Mouse (Mus musculus) adrenal gland, adult (tissue): ENCODE measurements around the gene Ncor1.
"Not testable (repeated sequence)": the region's sequence is repeated elsewhere in the genome, so short reads cannot be mapped to it uniquely, and the experiment has no call there.

Experiments
- DNase-seq, 2 experiments: peaks; one replicate each; pipeline ENCODE4 v3.0.0; 2022 to 2023; ENCODE audit warnings: low spot score in 1 of 2; ENCODE audit not compliant: inconsistent age in 2 of 2

Ncor1 gene

DNA sequence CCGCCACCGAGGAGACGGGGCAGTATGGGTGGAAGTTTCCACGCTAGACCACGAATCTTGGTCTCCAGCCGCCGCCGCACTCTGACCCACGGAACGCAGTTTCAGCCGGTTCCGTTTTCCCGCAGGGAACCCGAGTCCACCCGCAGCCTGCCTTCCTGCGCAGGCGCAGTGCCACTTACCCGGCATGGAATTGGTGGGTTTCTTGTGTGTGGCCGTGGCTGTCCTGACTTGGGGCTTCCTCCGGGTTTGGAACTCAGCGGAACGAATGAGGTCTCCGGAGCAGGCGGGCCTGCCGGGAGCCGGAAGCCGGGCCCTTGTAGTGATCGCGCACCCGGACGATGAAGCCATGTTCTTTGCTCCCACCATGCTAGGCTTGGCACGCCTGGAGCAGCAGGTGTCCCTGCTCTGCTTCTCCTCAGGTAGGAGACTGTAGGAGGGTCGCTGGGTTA, at the start of gene Ncor1, which contains the start of gene Pigl:
Gene Ncor1, minus strand, starts transcription at position 266 of the 449 bp plus-strand sequence.
Gene Pigl, plus strand, starts transcription at position 185 of the 449 bp plus-strand sequence.
- peak; percentile 89 to 96 for DNase-seq

DNA sequence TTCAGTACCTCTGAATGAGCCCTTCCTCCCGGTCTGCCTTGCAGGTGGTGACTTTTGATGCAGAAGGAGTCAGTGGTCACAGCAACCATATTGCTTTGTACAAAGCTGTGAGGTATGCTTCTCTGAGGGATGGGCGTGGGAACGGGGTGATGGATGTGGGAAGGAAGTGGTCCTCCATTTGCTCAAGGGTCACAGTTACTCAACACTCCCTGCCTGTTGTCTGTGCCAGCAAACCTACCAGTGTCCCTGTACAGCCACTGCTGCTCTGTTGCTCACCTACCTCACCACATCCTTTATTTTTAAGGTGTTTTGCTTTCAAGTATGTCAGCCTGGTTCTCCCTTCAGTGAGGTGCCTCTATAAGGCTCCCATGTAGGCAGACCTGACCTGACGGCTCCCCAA, 49.3 kb upstream of the Ncor1 start:
- no peak for DNase-seq

- no peak for DNase-seq
These were observed 42.2 kb upstream of the Ncor1 start for GRCm38 (mm10) chr11:62500529-62500928.

DNA sequence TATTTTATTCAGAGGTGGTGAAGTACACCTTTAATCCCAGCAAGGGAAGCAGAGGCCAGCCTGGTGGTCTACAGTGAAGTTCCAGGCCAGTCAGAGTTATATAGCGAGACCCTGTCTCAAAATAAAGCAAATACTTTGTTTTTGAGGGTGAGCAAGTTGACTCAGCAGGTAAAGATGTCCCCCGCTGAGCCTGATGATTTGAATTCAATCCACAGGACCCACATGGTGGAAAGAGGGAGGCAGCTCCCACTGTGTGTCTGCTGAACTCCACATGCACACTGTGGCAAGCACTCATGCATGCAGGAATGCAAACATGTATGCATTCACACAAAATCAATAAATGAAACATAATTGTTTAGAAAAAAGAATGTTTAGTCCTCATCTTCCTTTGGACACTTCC, 40.5 kb upstream of the Ncor1 start:
- DNase-seq = no peak

GRCm38 (mm10) chr11:62497181-62497580, 38.8 kb upstream of the Ncor1 start:
- no peak for DNase-seq

GRCm38 (mm10) chr11:62496151-62496715, 37.9 kb upstream of the Ncor1 start:
- peak in 1 of 2 experiments; percentile 75 for DNase-seq

DNA sequence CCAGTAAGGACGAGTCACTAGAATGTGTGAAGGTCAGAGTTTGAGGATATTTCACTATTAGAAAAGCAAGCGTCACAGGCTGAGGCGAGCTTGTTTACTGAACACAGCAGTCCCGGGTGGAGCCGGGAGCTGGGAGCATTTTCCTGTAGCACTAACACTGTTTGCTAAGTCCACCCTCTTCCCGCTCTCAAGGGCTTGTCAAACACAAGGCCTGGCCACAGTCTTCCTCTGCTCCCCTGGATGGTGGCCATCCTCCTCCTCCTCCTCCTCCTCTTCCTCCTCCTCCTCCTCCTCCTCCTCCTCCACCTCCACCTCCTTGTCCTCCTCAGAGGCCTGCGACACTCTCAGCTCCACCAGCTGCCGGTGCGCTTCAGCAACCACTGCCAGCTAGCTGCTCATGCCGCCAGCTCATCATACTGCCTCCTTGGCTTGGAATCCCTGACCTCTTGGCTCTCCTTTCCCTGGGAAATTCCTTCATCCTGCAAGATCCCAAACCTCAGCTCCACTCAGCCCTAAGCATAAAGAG, 37.0 kb upstream of the Ncor1 start:
- DNase-seq = peak; percentile 50 to 85

DNA sequence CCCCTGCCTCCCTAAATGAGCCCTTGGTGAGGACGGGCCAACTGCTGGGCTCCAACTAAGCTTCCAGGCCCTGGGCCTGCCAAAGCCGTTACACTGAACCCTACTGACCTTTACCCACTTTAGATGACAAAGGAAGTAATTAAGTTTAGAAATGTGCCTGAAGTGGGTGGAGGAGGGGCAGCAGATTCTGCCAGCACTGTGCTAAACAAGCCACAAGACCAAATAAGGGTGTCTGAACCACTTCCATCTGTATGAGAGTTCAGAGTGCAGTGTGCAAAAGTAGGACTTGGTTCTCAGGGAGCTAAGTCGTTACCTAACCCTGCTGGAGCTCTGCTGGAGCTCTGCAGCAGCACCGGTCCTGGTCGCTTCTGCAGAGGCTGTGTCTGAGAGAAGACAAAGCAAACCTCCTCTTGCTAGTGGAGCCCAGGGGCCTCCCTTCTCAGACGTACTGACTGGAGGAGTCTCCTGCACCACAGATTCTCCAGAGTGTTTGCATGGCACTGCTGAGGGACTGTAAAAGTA, 36.5 kb upstream of the Ncor1 start:
- peak; percentile 47 to 84 for DNase-seq

- no peak for DNase-seq
These were observed 35.4 kb upstream of the Ncor1 start for GRCm38 (mm10) chr11:62493701-62494100.

- DNase-seq = peak in 1 of 2 experiments; percentile 69
These were observed 29.4 kb upstream of the Ncor1 start for GRCm38 (mm10) chr11:62487540-62488350.

- no peak for DNase-seq
These were observed 28.6 kb upstream of the Ncor1 start for GRCm38 (mm10) chr11:62486949-62487348.

GRCm38 (mm10) chr11:62479581-62479980, 21.2 kb upstream of the Ncor1 start:
- DNase-seq = no peak

GRCm38 (mm10) chr11:62478931-62479330, 20.6 kb upstream of the Ncor1 start:
- DNase-seq = peak in 1 of 2 experiments; percentile 61

DNA sequence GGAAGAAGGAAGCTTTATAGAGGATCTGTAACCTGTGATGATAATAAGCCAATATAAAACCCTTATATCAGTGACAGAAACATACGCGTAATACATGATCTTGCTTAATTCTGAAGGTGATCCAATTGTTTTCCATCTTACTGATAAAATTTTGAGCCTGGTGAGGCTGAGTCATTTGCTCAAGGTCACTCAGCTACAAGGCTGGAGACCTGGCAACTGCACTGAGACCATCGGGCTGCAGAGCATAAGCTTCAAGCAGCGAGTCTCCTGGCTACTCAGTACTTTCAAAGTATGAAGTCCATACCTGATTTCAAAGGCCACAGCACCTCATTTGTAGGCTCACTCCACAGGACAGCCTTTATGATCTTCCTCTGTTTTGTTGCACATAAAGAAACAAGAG, 17.8 kb upstream of the Ncor1 start:
- peak; percentile 80 to 93 for DNase-seq

DNA sequence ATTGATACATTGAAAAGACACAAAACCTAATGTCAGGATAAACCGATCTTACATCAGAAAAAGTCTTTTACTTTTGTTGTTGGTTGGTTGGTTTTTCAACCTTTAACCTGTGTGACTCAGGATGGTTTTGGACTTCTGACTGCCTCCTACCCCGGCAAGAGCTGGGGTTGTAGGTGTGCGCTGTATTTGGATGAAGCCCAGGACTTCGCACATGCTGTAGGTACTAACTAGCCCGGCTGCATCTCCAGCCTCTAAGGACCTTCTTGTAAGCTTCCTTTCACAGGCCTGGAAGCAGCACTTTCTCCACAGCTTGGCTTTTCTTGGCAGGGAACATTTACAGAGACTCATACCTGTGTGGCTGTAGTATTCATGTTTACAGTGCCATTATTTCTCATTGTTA, 15.2 kb upstream of the Ncor1 start:
- DNase-seq = no peak

GRCm38 (mm10) chr11:62470451-62470850, 12.1 kb upstream of the Ncor1 start:
- no peak for DNase-seq

DNA sequence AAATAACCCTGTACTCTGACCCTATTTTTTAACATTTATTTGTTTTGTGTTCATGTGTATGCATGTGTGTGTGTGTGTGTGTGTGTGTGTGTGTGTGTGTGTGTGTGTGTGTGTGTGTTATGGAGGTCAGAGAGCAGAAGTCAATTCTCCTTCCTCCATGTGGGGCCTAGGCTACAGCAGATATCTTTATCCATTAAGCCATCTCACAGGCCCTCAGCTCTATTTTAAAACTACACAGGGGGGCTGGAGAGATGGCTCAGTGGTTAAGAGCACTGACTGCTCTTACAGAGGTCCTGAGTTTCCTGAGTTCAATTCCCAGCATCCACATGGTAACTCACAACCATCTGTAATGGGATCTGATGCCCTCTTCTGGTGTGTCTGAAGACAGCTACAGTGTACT, 8.9 kb upstream of the Ncor1 start:
- DNase-seq = not testable (repeated sequence)

- DNase-seq = no peak
These were observed 8.2 kb upstream of the Ncor1 start for GRCm38 (mm10) chr11:62466546-62466945.

DNA sequence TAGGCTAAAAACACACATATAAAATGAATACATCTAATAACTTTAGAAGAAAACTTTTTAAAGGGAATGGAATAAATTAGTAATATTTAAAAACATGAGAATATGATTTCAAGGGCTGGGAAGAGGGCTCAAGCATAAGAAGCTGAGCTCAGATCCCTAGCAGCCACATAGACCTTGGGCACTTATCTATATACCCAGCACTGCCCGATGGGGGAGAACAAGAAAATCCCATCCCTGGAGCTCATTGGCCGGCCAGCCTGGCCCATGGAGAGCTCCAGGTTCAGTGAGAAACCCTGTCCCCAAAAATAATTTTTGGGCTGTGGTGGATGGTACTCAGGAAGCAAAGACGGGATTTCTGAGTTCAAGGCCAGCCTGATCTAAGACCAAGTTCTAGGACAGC, 7.5 kb upstream of the Ncor1 start:
- no peak for DNase-seq

DNA sequence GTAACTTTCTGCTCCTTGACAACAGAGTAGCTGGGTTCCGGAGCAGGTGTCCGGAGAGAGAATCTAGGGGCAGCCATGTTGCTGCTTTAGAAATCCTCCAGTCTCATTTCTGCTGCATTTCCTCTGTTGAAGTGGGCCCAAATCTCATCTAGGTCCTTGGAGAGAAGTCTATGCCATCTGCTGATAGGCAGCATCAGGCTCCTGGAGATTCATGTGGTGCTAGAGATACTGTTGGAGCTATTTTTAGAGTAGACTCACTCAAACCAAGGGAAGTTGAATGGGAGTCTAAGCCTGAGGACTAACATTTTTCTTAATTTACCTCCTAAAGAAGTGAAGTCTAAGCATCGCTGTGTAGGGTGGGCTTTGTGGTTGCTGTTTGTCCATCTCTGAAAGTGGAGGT, 6.4 kb upstream of the Ncor1 start:
- DNase-seq = no peak

- no peak for DNase-seq
These were observed 5.0 kb upstream of the Ncor1 start for GRCm38 (mm10) chr11:62463225-62463915.
